Mouse (Mus musculus): ENCODE measurements around the gene Nme4. TPM values are rescaled to one million over a fixed set of nuclear protein-coding genes. Genes with fewer than 3 reads are reported as not detected.
A peak's percentile ranks its signal among the peaks of the same experiment; 100 is the strongest.
"Not testable (repeated sequence)": the region's sequence is repeated elsewhere in the genome, so short reads cannot be mapped to it uniquely, and the experiment has no call there.

Nme4 gene
- polyA plus RNA-seq, 1 experiment from 2014 or later = 103 TPM

GRCm38 (mm10) chr17:26123267-26123684 lies 27.9 kb upstream of the Nme4 start, which contains the start of gene Mrpl28:
Gene Mrpl28, plus strand, starts transcription at chr17:26123500.
- ATAC-seq (replicated peaks; ENCODE audit: low FRiP score) = peak; percentile 92
- Histone ChIP-seq H3K4me1 (peaks cover 23% of the 10 kb centered on the region), H3K9me3 (replicated peaks) (no peaks in the 10 kb centered on the region), H3K36me3 (peaks cover 33% of the 10 kb centered on the region), H3K4me3 (replicated peaks) (peak within 1 kb of the TSS; percentile 85), H3K27ac (peak within 1 kb of the TSS; percentile 57), H3K4me2 (peak within 1 kb of the TSS; percentile 85), H3K27me3 (peaks cover 15% of the 10 kb centered on the region), H3K9ac (peak within 1 kb of the TSS; percentile 81)
- WGBS = under 1% methylated on average over 32 of the region's 32 CpGs

- peaks cover 23% of the 10 kb centered on the region for H3K4me1 ChIP-seq
- H3K27ac ChIP-seq = no peak overlapping the region
- 62% methylated on average over 5 of the region's 5 CpGs for WGBS
- H3K36me3 ChIP-seq = peaks cover 26% of the 10 kb centered on the region
- ATAC-seq (replicated peaks; ENCODE audit: low FRiP score) = no peak
- H3K4me2 ChIP-seq = peak overlapping the region; percentile 85
- 0 out of 2 replicates have a peak overlapping the region, but pooled peaks have one; percentile 9 for H3K9ac ChIP-seq
- peaks cover 22% of the 10 kb centered on the region for H3K27me3 ChIP-seq
- no peaks in the 10 kb centered on the region for H3K9me3 ChIP-seq (replicated peaks)
- peak overlapping the region; percentile 85; the same call in 1 of the 2 replicates for H3K4me3 ChIP-seq (replicated peaks)
These were observed 27.2 kb upstream of the Nme4 start for GRCm38 (mm10) chr17:26122431-26123140.

- no peak for ATAC-seq (replicated peaks; ENCODE audit: low FRiP score)
- peaks cover under 1% of the 10 kb centered on the region for H3K36me3 ChIP-seq
- no peak overlapping the region for H3K4me3 ChIP-seq (replicated peaks)
- no peak overlapping the region for H3K9ac ChIP-seq
- WGBS = 49% methylated on average over 33 of the region's 33 CpGs
- no peak overlapping the region for H3K27ac ChIP-seq
- no peaks in the 10 kb centered on the region for H3K9me3 ChIP-seq (replicated peaks)
- peaks cover 48% of the 10 kb centered on the region for H3K27me3 ChIP-seq
- H3K4me2 ChIP-seq = peak overlapping the region; percentile 3; the same call in 1 of the 2 replicates
- H3K4me1 ChIP-seq = peaks cover 40% of the 10 kb centered on the region
These were observed 24.6 kb upstream of the Nme4 start for GRCm38 (mm10) chr17:26119766-26120710.

GRCm38 (mm10) chr17:26116503-26117258 lies 21.3 kb upstream of the Nme4 start:
- peaks cover 81% of the 10 kb centered on the region for H3K27me3 ChIP-seq
- H3K4me2 ChIP-seq = no peak overlapping the region
- no peaks in the 10 kb centered on the region for H3K36me3 ChIP-seq
- H3K9ac ChIP-seq = no peak overlapping the region
- 78% methylated on average over 17 of the region's 17 CpGs for WGBS
- no peaks in the 10 kb centered on the region for H3K9me3 ChIP-seq (replicated peaks)
- H3K27ac ChIP-seq = no peak overlapping the region
- H3K4me3 ChIP-seq (replicated peaks) = no peak overlapping the region
- peaks cover 43% of the 10 kb centered on the region for H3K4me1 ChIP-seq
- ATAC-seq (replicated peaks; ENCODE audit: low FRiP score) = no peak

GRCm38 (mm10) chr17:26115956-26116487 lies 20.6 kb upstream of the Nme4 start:
- H3K4me3 ChIP-seq (replicated peaks) = no peak overlapping the region
- H3K4me2 ChIP-seq = no peak overlapping the region
- peaks cover 43% of the 10 kb centered on the region for H3K4me1 ChIP-seq
- peak overlapping the region; percentile 57 for H3K27ac ChIP-seq
- 0 out of 2 replicates have a peak, but pooled peaks have one; percentile 1 for ATAC-seq (replicated peaks; ENCODE audit: low FRiP score)
- no peaks in the 10 kb centered on the region for H3K36me3 ChIP-seq
- no peak overlapping the region for H3K9ac ChIP-seq
- peaks cover 88% of the 10 kb centered on the region for H3K27me3 ChIP-seq
- 49% methylated on average over 3 of the region's 3 CpGs for WGBS
- no peaks in the 10 kb centered on the region for H3K9me3 ChIP-seq (replicated peaks)

GRCm38 (mm10) chr17:26115205-26115898 lies 19.9 kb upstream of the Nme4 start:
- H3K4me1 ChIP-seq = peaks cover 47% of the 10 kb centered on the region
- no peak overlapping the region for H3K4me3 ChIP-seq (replicated peaks)
- no peak overlapping the region for H3K9ac ChIP-seq
- no peak overlapping the region for H3K4me2 ChIP-seq
- ATAC-seq (replicated peaks; ENCODE audit: low FRiP score) = peak; percentile 16; the same call in 1 of the 2 replicates
- no peaks in the 10 kb centered on the region for H3K36me3 ChIP-seq
- peak overlapping the region; percentile 57 for H3K27ac ChIP-seq
- H3K9me3 ChIP-seq (replicated peaks) = no peaks in the 10 kb centered on the region
- peaks cover 95% of the 10 kb centered on the region for H3K27me3 ChIP-seq
- WGBS = 75% methylated on average over 7 of the region's 7 CpGs

- not testable (repeated sequence) for H3K9ac ChIP-seq; H3K27ac ChIP-seq; H3K9me3 ChIP-seq (replicated peaks); ATAC-seq (replicated peaks; ENCODE audit: low FRiP score); H3K4me2 ChIP-seq; H3K4me3 ChIP-seq (replicated peaks); H3K36me3 ChIP-seq
- H3K4me1 ChIP-seq = peaks cover 41% of the 10 kb centered on the region
- H3K27me3 ChIP-seq = peaks cover 98% of the 10 kb centered on the region
- WGBS = 65% methylated on average over 7 of the region's 7 CpGs
These were observed 19.1 kb upstream of the Nme4 start for GRCm38 (mm10) chr17:26114461-26114860.

GRCm38 (mm10) chr17:26114061-26114460 lies 18.7 kb upstream of the Nme4 start:
- peaks cover 98% of the 10 kb centered on the region for H3K27me3 ChIP-seq
- peak overlapping the region; percentile 64; the same call in 1 of the 2 replicates for H3K9ac ChIP-seq
- H3K9me3 ChIP-seq (replicated peaks) = no peaks in the 10 kb centered on the region
- H3K27ac ChIP-seq = peak overlapping the region; percentile 11; the same call in 1 of the 2 replicates
- H3K4me1 ChIP-seq = peaks cover 41% of the 10 kb centered on the region
- peak overlapping the region; percentile 97 for H3K4me2 ChIP-seq
- no peaks in the 10 kb centered on the region for H3K36me3 ChIP-seq
- peak overlapping the region; percentile 70 for H3K4me3 ChIP-seq (replicated peaks)
- 10% methylated on average over 8 of the region's 8 CpGs for WGBS
- no peak for ATAC-seq (replicated peaks; ENCODE audit: low FRiP score)

GRCm38 (mm10) chr17:26113181-26113948 lies 18.0 kb upstream of the Nme4 start, which contains the start of gene Tmem8:
Gene Tmem8, plus strand, starts transcription at chr17:26113299.
- peak; percentile 63 for ATAC-seq (replicated peaks; ENCODE audit: low FRiP score)
- peak within 1 kb of the TSS; percentile 11; the same call in 1 of the 2 replicates for H3K27ac ChIP-seq
- under 1% methylated on average over 57 of the region's 75 CpGs for WGBS
- H3K9me3 ChIP-seq (replicated peaks) = no peaks in the 10 kb centered on the region
- peak within 1 kb of the TSS; percentile 97 for H3K4me2 ChIP-seq
- peaks cover 41% of the 10 kb centered on the region for H3K4me1 ChIP-seq
- H3K27me3 ChIP-seq = peaks cover 91% of the 10 kb centered on the region
- no peaks in the 10 kb centered on the region for H3K36me3 ChIP-seq
- peak within 1 kb of the TSS; percentile 64 for H3K9ac ChIP-seq
- peak within 1 kb of the TSS; percentile 70 for H3K4me3 ChIP-seq (replicated peaks)

GRCm38 (mm10) chr17:26112751-26113150 lies 17.3 kb upstream of the Nme4 start:
- no peak for ATAC-seq (replicated peaks; ENCODE audit: low FRiP score)
- Histone ChIP-seq H3K27ac (no peak overlapping the region), H3K4me3 (replicated peaks) (peak overlapping the region; percentile 70), H3K4me1 (peaks cover 41% of the 10 kb centered on the region), H3K4me2 (peak overlapping the region; percentile 97), H3K9ac (0 out of 2 replicates have a peak overlapping the region, but pooled peaks have one; percentile 64), H3K36me3 (no peaks in the 10 kb centered on the region), H3K27me3 (peaks cover 85% of the 10 kb centered on the region), H3K9me3 (replicated peaks) (no peaks in the 10 kb centered on the region)
- 14% methylated on average over 14 of the region's 14 CpGs for WGBS

All from kidney, embryonic 15.5 days (tissue).